Mouse (Mus musculus): ENCODE results near the gene Cltrn.

DNA sequence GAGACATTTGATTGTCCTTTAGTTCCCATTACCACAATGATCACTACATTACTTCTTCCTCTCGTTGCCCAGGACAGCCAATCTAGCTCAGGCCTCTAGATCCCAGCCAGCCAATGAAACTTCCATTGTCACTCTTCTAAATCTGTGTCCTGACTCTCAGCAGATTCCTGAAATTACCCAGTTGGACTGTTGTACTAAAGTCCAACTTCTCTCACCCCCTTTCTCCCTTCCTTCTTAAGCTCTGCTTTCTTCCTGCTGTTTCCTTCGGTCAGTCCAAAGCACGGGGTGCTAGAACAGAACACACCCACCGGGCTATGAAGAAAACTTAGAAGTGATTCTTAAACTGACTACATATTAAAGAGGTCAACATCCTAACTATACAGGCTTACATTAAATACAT, 19.7 kb upstream of the Cltrn start:
- TF ChIP-seq CTCF (IDR thresholded peaks at IDR 0.05; ENCODE audit: control insufficient read depth, insufficient read depth, insufficient read length) (no peak), USF1 (IDR thresholded peaks at IDR 0.05; ENCODE audit: low read depth) (no peak)

Data from C2C12 (cell line).